Mouse (Mus musculus) stomach, postnatal 0 days (tissue): ENCODE results near the gene Nipsnap3a.
A peak's percentile ranks its signal among the peaks of the same experiment; 100 is the strongest.

ENCODE experiments used
- CTCF ChIP-seq: IDR thresholded peaks from 2 replicates; pipeline ENCODE4 v1.5.1; 2016; ENCODE audit warnings: antibody characterized with exemption, low read depth, mild to moderate bottlenecking, moderate library complexity
- EP300 ChIP-seq: optimal IDR thresholded peaks from 2 replicates; pipeline ENCODE3; 2016; ENCODE audit warnings: antibody characterized with exemption

DNA sequence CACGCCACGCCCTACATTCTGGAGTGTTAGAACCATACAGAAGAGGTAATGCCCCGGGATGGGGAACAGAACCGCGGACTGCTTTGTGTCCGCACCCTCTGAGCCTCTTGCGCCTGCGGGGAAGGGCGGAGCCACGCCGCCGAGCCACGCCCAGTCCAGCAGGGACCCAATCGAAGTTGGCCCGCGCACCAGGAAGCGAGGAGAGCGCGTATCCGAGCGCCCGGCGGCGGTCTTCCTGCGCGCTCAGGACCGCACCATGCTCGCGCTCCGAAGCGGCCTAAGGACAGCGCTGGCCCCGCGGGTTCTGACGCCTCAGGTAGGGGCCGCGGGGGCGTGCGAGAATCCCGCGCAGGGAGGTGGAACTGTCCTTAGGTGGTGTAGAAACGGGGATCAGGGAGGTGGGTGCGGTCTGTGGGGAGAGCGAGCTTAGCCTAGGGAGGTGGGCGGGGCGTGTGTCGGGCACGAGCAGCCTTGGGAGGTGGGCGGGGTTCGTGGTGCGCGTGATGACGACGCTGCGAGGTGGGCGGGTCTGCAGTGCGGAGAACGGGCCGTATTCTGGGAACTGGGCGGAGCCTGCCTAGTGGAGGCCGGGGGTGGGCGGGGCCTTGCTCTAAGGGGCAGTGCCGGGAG, 22.8 kb downstream of the Nipsnap3a start, which contains the start of gene Nipsnap3b:
- 0 out of 2 replicates have a peak, but pooled peaks have one; percentile 5 for TF ChIP-seq CTCF
- TF ChIP-seq EP300: no peak
